Mouse (Mus musculus) embryo, embryonic 10 days (tissue): Measurements from ENCODE around the gene Ift46.

ENCODE experiments used
- DNase-seq: peaks from one replicate; pipeline ENCODE4 v3.0.0-alpha.2; 2015; ENCODE audit warnings: low spot score

The Ift46 gene

DNA sequence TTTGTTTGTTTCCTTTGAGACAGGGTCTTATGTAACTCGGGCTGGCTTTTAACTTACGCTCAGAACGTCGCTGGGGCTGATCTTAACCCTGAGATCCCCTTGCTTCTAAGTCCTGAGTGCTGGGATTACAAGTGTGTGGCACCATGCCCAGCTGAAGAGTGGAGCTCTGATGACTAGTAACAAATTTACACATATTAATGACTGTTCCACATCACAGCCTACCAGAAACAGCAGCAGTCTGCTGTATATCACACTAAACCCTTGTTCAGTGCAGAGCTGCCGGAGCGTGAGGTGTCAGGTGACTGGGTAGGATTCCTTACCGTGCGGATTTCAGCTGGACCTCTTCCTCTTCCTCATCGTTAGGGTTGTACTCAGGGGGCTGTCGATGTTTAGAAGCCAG lies 42.6 kb downstream of the Ift46 start:
- no peak for DNase-seq

DNA sequence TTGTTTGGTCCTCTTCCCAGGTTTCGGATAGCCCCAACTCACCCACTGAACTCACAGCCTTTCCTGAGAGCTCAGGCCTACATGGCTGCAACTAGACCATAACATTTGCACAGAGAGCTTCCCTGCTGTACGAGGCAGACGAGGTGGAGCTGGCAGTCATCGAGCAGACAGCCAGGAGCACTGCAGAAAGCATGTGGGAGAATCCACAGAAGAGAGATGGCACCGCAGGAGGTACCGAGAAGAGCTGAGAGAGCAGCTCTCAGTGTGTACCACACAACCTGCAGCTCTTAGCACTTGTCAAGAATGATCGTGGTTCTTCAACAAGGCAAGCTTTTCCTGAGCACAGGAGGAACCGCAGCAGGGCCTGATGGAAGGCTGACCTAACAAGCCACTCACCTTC lies 46.5 kb downstream of the Ift46 start:
- no peak for DNase-seq

- no peak for DNase-seq
Measured at GRCm38 (mm10) chr9:44817522-44817921, 49.8 kb downstream of the Ift46 start.

DNA sequence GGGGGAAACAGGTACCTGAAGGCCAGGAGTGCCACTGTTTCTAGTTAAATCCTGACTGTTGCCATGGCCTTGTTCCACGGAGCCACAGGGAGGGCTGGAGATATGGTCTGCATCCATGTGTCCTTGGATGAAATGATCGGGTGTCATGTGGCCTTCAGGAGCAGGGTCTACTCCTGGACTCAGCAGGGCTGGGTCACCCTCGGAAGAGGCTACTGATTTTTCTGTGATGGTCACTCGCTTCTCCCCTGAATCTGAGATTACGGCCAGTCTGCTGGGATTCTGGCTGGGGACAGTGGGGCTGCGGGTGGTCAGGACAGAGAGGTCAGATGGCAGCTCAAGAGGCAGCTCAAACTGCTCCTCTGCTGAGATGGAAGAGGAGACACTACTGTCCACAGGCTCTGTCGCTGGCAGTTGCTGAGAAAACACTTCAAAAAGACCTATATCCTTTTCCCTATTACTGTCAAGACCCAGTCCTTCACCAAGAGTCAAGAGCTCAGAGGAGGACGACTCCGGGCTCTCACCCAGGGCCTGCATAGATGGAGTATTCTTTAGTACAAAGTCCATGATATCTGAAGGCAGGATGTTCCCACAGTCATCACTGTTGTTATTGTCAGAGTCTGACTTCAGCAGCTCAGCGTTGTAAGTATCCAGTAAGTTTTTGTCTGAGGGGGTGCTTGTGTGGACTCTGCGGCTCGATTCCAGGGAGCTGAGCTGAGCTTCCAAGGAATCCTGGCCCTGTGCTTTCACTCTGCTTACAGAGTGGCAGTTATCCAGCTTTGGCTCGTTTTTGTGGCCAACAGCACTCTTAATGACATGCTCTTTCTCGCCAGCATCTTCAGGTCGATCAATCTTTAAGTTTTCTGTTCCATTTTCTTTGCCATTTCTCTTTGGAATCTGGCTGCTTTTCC lies 52.5 kb downstream of the Ift46 start:
- no peak for DNase-seq

- DNase-seq = peak; percentile 23
Measured at GRCm38 (mm10) chr9:44826660-44827059, 59.0 kb downstream of the Ift46 start.

GRCm38 (mm10) chr9:44828944-44829343 lies 61.2 kb downstream of the Ift46 start:
- no peak for DNase-seq

DNA sequence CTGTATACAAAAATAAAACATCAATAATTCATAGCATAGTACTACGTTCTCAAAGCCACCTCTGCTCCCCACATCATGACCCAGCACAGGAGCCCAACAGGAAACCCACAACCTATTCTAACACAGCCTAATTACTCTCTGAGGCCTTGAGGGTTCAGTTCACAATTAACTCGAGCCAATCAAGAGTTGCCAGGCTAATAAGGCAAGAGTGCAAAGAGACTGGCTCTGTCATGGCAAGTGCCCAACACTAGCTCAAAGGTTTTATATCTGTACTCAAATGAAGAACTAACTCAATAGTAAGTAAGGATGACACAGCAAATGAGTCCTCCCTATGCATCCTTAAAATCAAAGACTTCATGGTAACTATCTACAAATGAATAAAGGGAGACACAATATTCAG lies 62.8 kb downstream of the Ift46 start:
- no peak for DNase-seq

DNA sequence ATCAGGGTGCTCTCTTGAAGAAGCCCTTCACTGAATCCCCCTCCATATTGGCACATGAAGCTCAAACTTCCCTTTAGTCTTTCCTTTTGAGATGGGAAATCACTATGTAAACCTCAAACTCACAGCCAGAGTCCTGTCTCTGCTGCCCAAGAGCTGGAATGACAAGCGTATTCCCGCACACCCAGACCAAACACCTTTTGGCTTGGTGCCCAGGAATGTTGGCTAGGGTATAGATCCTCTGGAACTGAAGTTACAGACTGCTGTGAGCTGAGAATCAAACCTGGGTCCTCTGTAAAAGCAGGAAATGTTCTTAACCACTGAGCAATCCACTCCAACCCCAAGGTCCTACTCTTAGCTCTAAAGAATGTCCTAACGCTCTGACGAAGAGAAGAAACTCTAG lies 64.6 kb downstream of the Ift46 start:
- DNase-seq = no peak

DNA sequence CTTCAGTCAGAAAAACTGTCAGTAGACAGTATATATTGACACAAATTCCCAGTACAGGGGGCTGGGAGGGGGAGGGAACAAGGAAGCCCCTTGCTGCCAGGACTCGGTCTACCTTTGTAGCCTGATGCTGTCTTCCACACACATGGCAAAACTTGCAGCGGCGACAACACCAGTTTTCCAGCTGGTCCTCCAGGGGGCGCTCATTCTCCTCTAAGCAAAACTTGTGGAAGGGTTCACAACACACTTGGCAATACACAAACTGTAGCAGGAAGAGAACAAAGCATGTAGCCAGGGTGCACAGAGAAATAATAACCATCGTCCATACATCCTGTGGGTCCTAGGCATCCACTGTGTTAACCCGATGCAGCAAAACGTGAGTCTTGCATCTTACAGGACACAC lies 68.7 kb downstream of the Ift46 start:
- peak; percentile 70 for DNase-seq

- no peak for DNase-seq
Measured at GRCm38 (mm10) chr9:44841241-44841640, 73.5 kb downstream of the Ift46 start.
